Mouse (Mus musculus) C2C12 (cell line): ENCODE results near the gene Camta2.

ENCODE experiments used
- CTCF ChIP-seq: IDR thresholded peaks from one replicate; pipeline ENCODE4 v1.5.1; 2011; ENCODE audit not compliant: control insufficient read depth, insufficient read depth, insufficient read length
- MYOD1 ChIP-seq: IDR thresholded peaks from one replicate; pipeline ENCODE4 v1.6.1; 2011; ENCODE audit warnings: low read depth; ENCODE audit not compliant: control insufficient read depth, insufficient read length
- USF1 ChIP-seq: IDR thresholded peaks from one replicate; pipeline ENCODE4 v1.6.1; 2011; ENCODE audit warnings: low read depth, mild to moderate bottlenecking, control low read depth, moderate library complexity

DNA sequence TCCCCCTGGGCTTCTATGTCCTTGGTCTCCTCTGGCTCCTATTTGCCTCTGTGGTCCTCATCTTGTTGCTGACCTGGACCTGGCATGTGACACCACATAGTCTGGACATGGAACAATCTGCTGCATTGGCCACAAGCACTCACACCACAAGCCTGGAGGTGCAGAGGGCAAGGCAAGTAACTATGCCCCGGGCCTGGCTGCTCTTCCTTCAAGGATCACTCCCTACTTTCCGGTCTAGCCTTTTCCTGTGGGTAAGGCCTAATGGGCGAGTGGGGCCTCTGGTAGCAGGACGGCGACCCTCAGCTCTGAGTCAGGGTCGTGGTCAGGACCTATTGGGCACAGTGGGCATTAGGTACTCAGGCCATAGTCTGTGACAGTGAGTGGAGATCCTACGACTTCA is 46.7 kb downstream of the Camta2 start:
- TF ChIP-seq USF1 (no peak), CTCF (no peak), MYOD1 (no peak)
